Mouse (Mus musculus) activated CD4-positive, CD25-positive, alpha-beta regulatory T cell (primary cell): ENCODE results near the gene Ephb3. TPM values are rescaled to one million over a fixed set of nuclear protein-coding genes. Genes with fewer than 3 reads are reported as not detected.

Source experiments
- polyA plus RNA-seq, 2 experiments: library from polyadenylated mRNA; unstranded; fragments of 100-300 nt; shearing (Covaris generic); gene quantifications; one replicate each; pipeline ENCODE4 v1.2.1; 2017

Ephb3 gene
- under 1 TPM in 1 of 2 experiments, not detected in 1; 0.07 TPM for polyA plus RNA-seq

DNA sequence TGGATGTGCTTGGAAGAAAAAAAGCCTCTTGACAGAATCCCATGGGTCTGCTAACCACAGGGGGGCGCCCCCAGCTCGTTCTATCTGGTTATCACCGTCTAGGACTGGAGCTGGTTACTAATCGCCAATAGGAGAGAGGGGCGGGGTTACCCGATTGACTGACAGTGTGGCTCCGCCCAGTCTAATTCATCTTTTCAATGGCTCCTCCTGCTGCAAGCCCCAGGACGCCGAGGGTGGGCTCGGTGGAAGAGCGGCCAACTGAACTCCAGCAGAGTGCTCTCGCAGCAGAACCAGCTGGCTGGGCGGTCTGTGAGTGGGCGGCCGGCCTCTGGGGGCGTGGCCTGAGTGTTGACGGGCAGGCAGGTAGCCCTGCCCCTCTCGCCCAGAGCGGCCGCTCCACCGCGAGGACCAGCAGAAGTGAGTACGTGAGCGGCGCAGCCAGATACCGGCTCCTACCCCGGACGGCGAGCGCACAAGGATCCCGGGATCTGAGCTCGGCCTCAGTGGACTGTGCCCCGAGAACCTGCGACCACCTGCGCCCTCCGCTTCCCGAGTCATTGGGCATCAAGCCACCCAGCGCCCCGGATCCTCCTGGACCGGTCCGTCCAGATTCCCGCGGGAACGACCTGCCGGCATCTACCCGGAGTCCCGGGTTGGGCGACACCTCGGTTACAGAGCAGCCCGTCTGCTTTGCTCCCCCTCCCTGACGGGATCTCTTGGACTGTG lies at the start of gene Ephb3:
Gene Ephb3, plus strand, starts transcription at position 389 of the 726 bp plus-strand sequence.

Other genes starting within 250 kb of the Ephb3 start
- gene Teddm3, start 50.8 kb upstream of the Ephb3 start, polyA plus RNA-seq: under 1 TPM; 0.33 to 0.63 TPM
- 10 to 100 TPM; 12.6 to 12.9 TPM for gene Vps8, start 218.4 kb downstream of the Ephb3 start, polyA plus RNA-seq